Mouse (Mus musculus) midbrain, embryonic 11.5 days (tissue): Measurements from ENCODE around the gene Tipin. TPM values are rescaled to one million over a fixed set of nuclear protein-coding genes. Genes with fewer than 3 reads are reported as not detected.

Experiments used
- ATAC-seq: fragments of 200-750 bp; cut with Nextera tagmentation; 2 replicates; pipeline ENCODE4 v1.8.0; 2017; ENCODE audit warnings: moderate TSS enrichment, moderate library complexity; ENCODE audit not compliant: low FRiP score
- DNase-seq: peaks from one replicate; pipeline ENCODE4 v3.0.0; 2015; ENCODE audit warnings: low spot score; ENCODE audit errors: missing footprints
- H3K27ac ChIP-seq: fragments of 300-500 bp; sonication (generic); 2 replicates; pipeline ENCODE4 v1.5.1; 2014; ENCODE audit warnings: low read depth, low read length
- H3K27me3 ChIP-seq: fragments of 300-500 bp; sonication (generic); 2 replicates; pipeline ENCODE4 v1.6.1; 2014; ENCODE audit warnings: mild to moderate bottlenecking, low read length, moderate library complexity, mixed read lengths; ENCODE audit not compliant: control insufficient read depth, insufficient read depth
- H3K36me3 ChIP-seq: fragments of 300-500 bp; sonication (generic); 2 replicates; pipeline ENCODE4 v1.6.1; 2014; ENCODE audit warnings: mild to moderate bottlenecking, low read length, moderate library complexity, mixed read lengths; ENCODE audit not compliant: control insufficient read depth, insufficient read depth
- H3K4me1 ChIP-seq: fragments of 300-500 bp; sonication (generic); 2 replicates; pipeline ENCODE4 v1.6.1; 2014; ENCODE audit warnings: low read length; ENCODE audit not compliant: control insufficient read depth, insufficient read depth
- H3K4me2 ChIP-seq: fragments of 300-500 bp; sonication (generic); 2 replicates; pipeline ENCODE4 v1.6.1; 2014; ENCODE audit warnings: mild to moderate bottlenecking, moderate library complexity
- H3K4me3 ChIP-seq: fragments of 300-500 bp; sonication (generic); 2 replicates; pipeline ENCODE4 v1.5.1; 2014; ENCODE audit warnings: low read depth, low read length
- H3K9ac ChIP-seq: fragments of 300-500 bp; sonication (generic); 2 replicates; pipeline ENCODE4 v1.6.1; 2014; ENCODE audit warnings: low read length
- H3K9me3 ChIP-seq: fragments of 300-500 bp; sonication (generic); 2 replicates; pipeline ENCODE4 v1.6.1; 2016; ENCODE audit warnings: low read length; ENCODE audit not compliant: control insufficient read depth
- WGBS: fragments of 180-500 bp; shearing (Covaris S2); extraction: QIAGEN DNeasy Blood & Tissue Kit; methylation state at CpG from one replicate; pipeline ENCODE4 v1.1.7; 2014; 5-methylcytosine and 5-hydroxymethylcytosine counted together
- polyA plus RNA-seq: library from polyadenylated mRNA; unstranded; fragments of >200 nt; fragmentation: Nextera tagmentation; extraction: Ambion mirVana; gene quantifications from 2 replicates; pipeline ENCODE4 v1.2.1, GENCODE M21; 2014

The Tipin gene
- polyA plus RNA-seq, 1 experiment from 2014 or later: 286 TPM

GRCm38 (mm10) chr9:64242381-64242831 is 39.0 kb upstream of the Tipin start:
- 0 out of 2 replicates have a peak, but pooled peaks cover 3% of the 10 kb centered on the region for H3K4me1 ChIP-seq
- peak; percentile 14 for DNase-seq
- no peak overlapping the region for H3K4me3 ChIP-seq
- H3K4me2 ChIP-seq: no peak overlapping the region
- H3K9ac ChIP-seq: no peak overlapping the region
- H3K9me3 ChIP-seq: no peaks in the 10 kb centered on the region
- ATAC-seq: no peak
- WGBS: 83% methylated on average over 6 of the region's 6 CpGs
- H3K27me3 ChIP-seq: no peaks in the 10 kb centered on the region
- H3K36me3 ChIP-seq: no peaks in the 10 kb centered on the region
- no peak overlapping the region; the same call in 1 of the 2 replicates for H3K27ac ChIP-seq

GRCm38 (mm10) chr9:64249371-64249770 is 32.0 kb upstream of the Tipin start:
- no peak overlapping the region for H3K4me2 ChIP-seq
- H3K36me3 ChIP-seq: no peaks in the 10 kb centered on the region
- no peak overlapping the region for H3K27ac ChIP-seq
- H3K27me3 ChIP-seq: no peaks in the 10 kb centered on the region
- 88% methylated on average over 1 of the region's 1 CpGs for WGBS
- H3K9ac ChIP-seq: no peak overlapping the region
- no peak for DNase-seq
- H3K4me1 ChIP-seq: peaks cover 9% of the 10 kb centered on the region
- no peaks in the 10 kb centered on the region for H3K9me3 ChIP-seq
- no peak for ATAC-seq
- no peak overlapping the region for H3K4me3 ChIP-seq

DNA sequence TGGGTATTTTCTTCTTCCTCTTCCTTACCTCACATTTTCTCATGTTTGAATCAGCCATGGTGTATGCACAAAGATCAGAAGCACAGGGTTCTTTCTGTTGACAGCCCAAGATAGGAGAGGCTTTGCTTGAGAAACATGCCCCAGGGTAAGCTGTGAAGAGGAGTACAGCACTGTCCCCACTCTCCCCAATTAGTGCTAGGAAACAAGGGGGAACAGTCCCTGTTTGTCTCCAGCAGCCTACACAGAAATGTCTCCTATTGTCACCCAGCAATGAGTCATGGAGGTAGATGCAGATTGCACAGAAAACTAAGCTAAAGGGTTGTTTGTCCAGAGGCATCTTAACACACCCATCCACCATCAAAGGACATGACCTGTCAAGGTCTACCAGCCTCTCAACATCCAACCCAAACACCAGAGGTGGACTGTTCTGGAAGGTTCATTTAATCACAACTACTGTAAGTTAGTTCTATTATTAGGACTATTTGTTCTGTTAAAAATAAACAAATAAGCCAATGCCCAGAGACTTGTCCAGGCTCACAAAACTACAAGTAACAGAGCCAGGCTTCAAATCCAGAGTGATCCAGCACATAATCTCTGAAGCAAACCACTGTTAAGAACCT is 31.2 kb upstream of the Tipin start:
- ATAC-seq (no peak), DNase-seq (peak; percentile 37)
- Histone ChIP-seq H3K4me3 (no peak overlapping the region), H3K36me3 (no peaks in the 10 kb centered on the region), H3K27ac (no peak overlapping the region), H3K4me2 (no peak overlapping the region), H3K4me1 (peaks cover 9% of the 10 kb centered on the region), H3K27me3 (no peaks in the 10 kb centered on the region), H3K9ac (no peak overlapping the region), H3K9me3 (no peaks in the 10 kb centered on the region)

DNA sequence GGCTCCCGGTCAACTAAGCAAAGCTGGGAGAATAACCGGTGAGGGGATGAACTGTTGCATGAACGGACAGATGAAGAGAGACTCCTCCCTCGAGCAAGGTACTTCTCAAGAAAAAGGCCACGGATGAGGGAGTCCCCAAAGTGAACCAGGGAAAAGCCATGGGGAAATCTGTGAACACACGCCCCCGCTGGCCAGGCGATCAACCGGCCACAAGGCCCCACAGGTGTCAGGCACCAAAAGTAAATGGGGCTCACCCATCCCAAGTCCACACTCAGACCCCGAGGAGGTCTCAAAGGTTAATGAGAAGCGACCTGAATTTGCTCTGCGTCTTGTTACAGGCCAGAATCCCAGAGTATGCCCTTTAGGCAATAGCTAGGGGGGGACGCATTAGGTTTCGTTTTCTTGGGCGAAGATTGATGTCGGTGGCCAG is 28.8 kb upstream of the Tipin start:
- Histone ChIP-seq H3K27me3 (no peaks in the 10 kb centered on the region), H3K9me3 (no peaks in the 10 kb centered on the region), H3K9ac (peak overlapping the region; percentile 89), H3K27ac (peak overlapping the region; percentile 67), H3K4me2 (peak overlapping the region; percentile 83), H3K4me1 (peaks cover 9% of the 10 kb centered on the region), H3K4me3 (peak overlapping the region; percentile 94), H3K36me3 (no peaks in the 10 kb centered on the region)
- ATAC-seq: 0 out of 2 replicates have a peak, but pooled peaks have one; percentile 18
- peak; percentile 92 for DNase-seq
- 0% methylated on average over 16 of the region's 16 CpGs for WGBS

GRCm38 (mm10) chr9:64253021-64253904 is 28.1 kb upstream of the Tipin start, which contains the start of gene Map2k1:
Gene Map2k1, minus strand, starts transcription at chr9:64253631.
- Histone ChIP-seq H3K27me3 (no peaks in the 10 kb centered on the region), H3K4me2 (peak within 1 kb of the TSS; percentile 83), H3K4me1 (peaks cover 9% of the 10 kb centered on the region), H3K9ac (peak within 1 kb of the TSS; percentile 89), H3K27ac (peak within 1 kb of the TSS; percentile 67), H3K9me3 (no peaks in the 10 kb centered on the region), H3K4me3 (peak within 1 kb of the TSS; percentile 94), H3K36me3 (no peaks in the 10 kb centered on the region)
- DNase-seq (peak; percentile 100), ATAC-seq (peak; percentile 97)
- WGBS: under 1% methylated on average over 89 of the region's 89 CpGs

DNA sequence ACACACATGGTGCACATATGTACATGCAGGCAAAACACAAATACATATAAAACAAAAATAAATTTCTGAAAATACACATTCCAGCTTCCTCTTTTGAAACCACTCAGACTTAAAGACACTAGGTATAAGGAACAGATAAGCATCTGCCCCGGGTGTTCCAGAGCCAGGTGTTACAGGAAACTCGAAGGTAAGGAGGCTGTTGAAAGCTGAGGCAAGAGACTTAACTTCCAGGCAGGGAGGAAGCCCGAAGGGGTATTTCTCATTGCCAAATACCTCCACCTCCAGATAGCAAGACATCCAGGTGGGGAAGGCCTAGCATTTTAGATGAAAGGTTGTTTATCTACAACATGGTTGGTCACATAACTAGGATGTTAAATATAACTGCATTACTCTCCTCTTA is 26.0 kb upstream of the Tipin start:
- no peak overlapping the region for H3K9ac ChIP-seq
- peaks cover 9% of the 10 kb centered on the region for H3K4me1 ChIP-seq
- WGBS: 85% methylated on average over 3 of the region's 3 CpGs

DNA sequence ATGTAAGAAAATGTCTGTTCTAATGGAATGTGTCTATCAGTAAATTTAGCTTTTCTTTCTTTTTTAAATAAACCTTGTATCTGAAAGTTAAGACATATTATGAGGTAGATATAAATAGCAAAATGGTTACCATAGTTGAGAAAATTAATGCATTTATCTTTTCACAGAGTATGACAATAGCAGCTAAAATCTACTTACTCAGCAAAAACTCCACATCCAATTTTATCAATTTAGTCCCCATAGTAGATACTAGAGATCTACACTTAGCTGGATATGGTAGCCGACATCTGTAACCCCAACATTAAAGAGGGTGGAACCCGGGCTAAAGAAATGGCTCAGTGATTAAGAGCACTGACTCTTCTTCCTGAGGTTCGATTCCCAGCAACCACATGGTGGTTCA is 25.2 kb upstream of the Tipin start:
- Histone ChIP-seq H3K27me3 (no peaks in the 10 kb centered on the region), H3K9me3 (no peaks in the 10 kb centered on the region), H3K27ac (no peak overlapping the region), H3K4me1 (peaks cover 9% of the 10 kb centered on the region), H3K9ac (no peak overlapping the region), H3K36me3 (no peaks in the 10 kb centered on the region), H3K4me3 (no peak overlapping the region), H3K4me2 (no peak overlapping the region)
- WGBS: 94% methylated on average over 3 of the region's 3 CpGs
- no peak for DNase-seq
- ATAC-seq: no peak

More for the DNA sequence above, 26.0 kb upstream of the Tipin start:
- H3K27me3 ChIP-seq: no peaks in the 10 kb centered on the region
- no peak overlapping the region for H3K4me2 ChIP-seq
- H3K36me3 ChIP-seq: no peaks in the 10 kb centered on the region
- H3K9me3 ChIP-seq: no peaks in the 10 kb centered on the region
- H3K4me3 ChIP-seq: no peak overlapping the region
- ATAC-seq (no peak), DNase-seq (no peak)
- H3K27ac ChIP-seq: no peak overlapping the region

DNA sequence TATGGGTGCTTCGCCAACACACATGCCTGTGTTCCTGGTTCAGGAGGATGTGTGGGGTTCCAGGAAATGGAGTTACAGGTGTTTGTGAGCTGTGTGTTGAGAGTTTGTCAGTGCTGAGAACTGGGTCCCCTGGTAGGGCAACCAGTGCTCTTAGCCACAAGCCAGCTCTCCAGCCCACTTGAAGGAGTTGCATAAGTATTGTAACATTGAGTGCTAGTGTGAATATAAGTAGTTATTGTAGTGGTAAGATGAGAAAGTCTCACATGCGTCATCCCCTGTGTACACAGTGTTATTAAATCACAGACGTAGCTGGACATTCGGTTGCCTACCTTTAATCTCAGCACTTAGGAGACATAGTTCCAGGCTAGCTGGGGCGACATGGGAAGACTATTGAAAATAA is 21.5 kb upstream of the Tipin start:
- Histone ChIP-seq H3K9ac (no peak overlapping the region), H3K27me3 (no peaks in the 10 kb centered on the region), H3K9me3 (no peaks in the 10 kb centered on the region), H3K4me2 (no peak overlapping the region), H3K4me1 (no peaks in the 10 kb centered on the region), H3K27ac (no peak overlapping the region), H3K4me3 (no peak overlapping the region), H3K36me3 (no peaks in the 10 kb centered on the region)
- WGBS: 92% methylated on average over 5 of the region's 5 CpGs
- no peak for ATAC-seq
- no peak for DNase-seq

- Histone ChIP-seq H3K9ac (no peak overlapping the region), H3K4me2 (no peak overlapping the region), H3K27me3 (no peaks in the 10 kb centered on the region), H3K4me3 (no peak overlapping the region), H3K4me1 (no peaks in the 10 kb centered on the region), H3K27ac (no peak overlapping the region), H3K36me3 (no peaks in the 10 kb centered on the region), H3K9me3 (no peaks in the 10 kb centered on the region)
- DNase-seq (no peak), ATAC-seq (no peak)
- WGBS: 89% methylated on average over 4 of the region's 4 CpGs
These were observed 20.4 kb upstream of the Tipin start for GRCm38 (mm10) chr9:64261023-64261422.
